Comparison of ENCODE assay signal across 7 mouse cellular contexts in the genomic region with DNA sequence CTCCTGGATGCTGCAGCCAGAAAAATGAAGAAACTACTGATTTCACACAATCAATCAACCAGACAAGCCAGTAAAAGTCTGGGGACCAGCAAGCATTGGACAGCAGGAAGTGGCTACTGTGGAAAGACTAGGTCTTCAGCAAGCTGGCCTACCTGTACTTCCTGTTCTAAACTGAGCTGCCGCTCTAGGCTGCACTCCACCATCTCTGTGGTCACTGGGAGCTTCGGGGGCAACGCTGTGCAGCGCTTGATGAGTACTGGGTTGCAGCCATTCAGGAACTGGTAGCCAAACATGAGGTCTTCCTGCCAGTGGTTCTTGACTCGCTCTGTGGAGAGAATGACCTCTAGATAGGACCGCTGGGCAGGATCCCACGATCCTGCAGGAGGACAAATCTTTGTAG.
"Had no signal": no experiment of that assay in that cellular context is flagged by ENCODE, and none has a peak within 500 bp of the region (broad histone marks: within the 10 kb centered on the region; RNA-seq: fewer than 3 reads in every experiment).

No protein-coding gene starts in this region.

- DNase-seq: kidney, adult 11 months; lung, adult 18-20 months; retina, postnatal 1 day; right cerebral cortex, postnatal 25 days; thymus, postnatal 36 days had no signal

- ATAC-seq: liver, embryonic 12.5 days; midbrain, embryonic 16.5 days had no signal
